Mouse (Mus musculus) C2C12 (cell line): ENCODE data around the gene Ube2f. TPM values are rescaled to one million over a fixed set of nuclear protein-coding genes. Genes with fewer than 3 reads are reported as not detected.

ENCODE experiments used
- H3K27me3 ChIP-seq: one replicate; pipeline ENCODE4 v1.6.1; 2011; ENCODE audit not compliant: control insufficient read depth, insufficient read depth, insufficient read length
- H3K36me3 ChIP-seq: one replicate; pipeline ENCODE4 v1.6.1; 2011; ENCODE audit not compliant: control insufficient read depth, insufficient read depth
- H3K4me3 ChIP-seq: one replicate; pipeline ENCODE4 v1.5.1; 2011; ENCODE audit warnings: mild to moderate bottlenecking, control low read depth; ENCODE audit not compliant: poor library complexity, insufficient read depth, severe bottlenecking
- H3K79me2 ChIP-seq: one replicate; pipeline ENCODE4 v1.6.1; 2011; ENCODE audit not compliant: control insufficient read depth, insufficient read depth
- H3K79me3 ChIP-seq: one replicate; pipeline ENCODE4 v1.6.1; 2011; ENCODE audit warnings: low read depth, control low read depth
- H3ac ChIP-seq: one replicate; pipeline ENCODE3; 2011; ENCODE audit warnings: low read depth; ENCODE audit not compliant: control insufficient read depth, insufficient read length
- CEBPB ChIP-seq: IDR thresholded peaks from one replicate; pipeline ENCODE4 v1.6.1; 2011; ENCODE audit warnings: low read depth, mild to moderate bottlenecking, control low read depth, moderate library complexity
- CTCF ChIP-seq: IDR thresholded peaks from one replicate; pipeline ENCODE4 v1.5.1; 2011; ENCODE audit not compliant: control insufficient read depth, insufficient read depth, insufficient read length
- FOSL1 ChIP-seq: IDR thresholded peaks from one replicate; pipeline ENCODE4 v1.8.0; 2011; ENCODE audit warnings: mild to moderate bottlenecking, low read length; ENCODE audit not compliant: poor library complexity, insufficient read depth, severe bottlenecking
- MAX ChIP-seq: IDR thresholded peaks from one replicate; pipeline ENCODE4 v1.6.1; 2011; ENCODE audit warnings: mild to moderate bottlenecking, control low read depth
- MYOD1 ChIP-seq: IDR thresholded peaks from one replicate; pipeline ENCODE4 v1.6.1; 2011; ENCODE audit warnings: low read depth; ENCODE audit not compliant: control insufficient read depth, insufficient read length
- MYOG ChIP-seq: IDR thresholded peaks from one replicate; pipeline ENCODE4 v1.6.1; 2011; ENCODE audit not compliant: control insufficient read depth, insufficient read length; ENCODE audit errors: extremely low read depth
- USF1 ChIP-seq: IDR thresholded peaks from one replicate; pipeline ENCODE4 v1.6.1; 2011; ENCODE audit warnings: low read depth, mild to moderate bottlenecking, control low read depth, moderate library complexity
- polyA plus RNA-seq: library from polyadenylated mRNA; unstranded; fragments of >200 nt; fragmentation: generic; extraction: Trizol; gene quantifications from one replicate; pipeline ENCODE4 v1.2.1, GENCODE M21; 2012; ENCODE audit warnings: missing spikeins

The Ube2f gene
- polyA plus RNA-seq, 1 experiment, result 71.0 TPM

DNA sequence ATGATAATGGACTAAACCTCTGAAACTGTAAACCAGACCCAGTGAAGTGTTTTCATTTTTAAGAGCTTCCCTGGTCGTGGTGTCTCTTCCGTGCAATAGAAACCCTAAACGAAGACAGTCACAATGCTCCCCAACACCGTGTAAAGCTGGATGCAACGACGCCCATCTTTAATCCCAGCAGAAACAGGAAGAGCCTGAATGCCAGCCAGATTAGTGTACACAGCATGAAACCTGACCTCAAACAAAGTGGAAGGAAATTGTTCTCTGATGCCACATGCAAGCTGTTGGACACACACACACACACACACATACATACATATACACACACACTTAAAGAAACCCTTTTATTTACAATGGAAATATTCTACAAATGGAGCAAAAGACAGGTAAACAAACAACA, 19.0 kb upstream of the Ube2f start:
- Histone ChIP-seq H3K79me2 (no peaks in the 10 kb centered on the region), H3K79me3 (no peaks in the 10 kb centered on the region), H3K27me3 (no peaks in the 10 kb centered on the region), H3K4me3 (no peak overlapping the region), H3ac (no peak overlapping the region), H3K36me3 (no peaks in the 10 kb centered on the region)
- TF ChIP-seq USF1 (no peak), MYOG (no peak), CEBPB (no peak), FOSL1 (no peak), MYOD1 (no peak), MAX (no peak)

DNA sequence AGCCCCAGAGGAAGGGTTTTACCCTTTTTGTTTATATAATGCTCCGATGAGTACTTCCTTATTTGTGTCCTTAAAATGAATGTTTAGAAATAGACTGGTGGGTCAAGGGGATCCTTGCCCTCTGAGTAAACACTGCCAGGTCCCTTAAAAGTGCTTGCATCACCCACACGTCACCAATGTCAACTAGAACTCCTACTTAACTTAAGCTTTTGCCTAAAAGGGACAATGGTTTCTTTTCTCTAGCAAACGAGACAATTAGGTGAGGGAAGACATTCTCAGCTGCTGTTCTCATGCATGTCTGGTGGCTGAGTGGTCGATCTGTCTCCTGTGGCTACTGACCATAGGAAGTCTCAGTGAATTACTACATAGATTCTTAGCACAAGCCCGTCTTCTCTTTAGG, 18.2 kb upstream of the Ube2f start:
- H3K4me3 ChIP-seq, result no peak overlapping the region

GRCm38 (mm10) chr1:91235395-91235794, 14.7 kb upstream of the Ube2f start:
- H3K79me3 ChIP-seq, result no peaks in the 10 kb centered on the region
- H3K79me2 ChIP-seq, result no peaks in the 10 kb centered on the region
- H3K4me3 ChIP-seq, result no peak overlapping the region
- no peaks in the 10 kb centered on the region for H3K27me3 ChIP-seq
- no peak overlapping the region for H3ac ChIP-seq
- no peaks in the 10 kb centered on the region for H3K36me3 ChIP-seq
- TF ChIP-seq MYOG (no peak), MAX (no peak), CTCF (no peak), FOSL1 (no peak), CEBPB (no peak)

More for the DNA sequence above, 18.2 kb upstream of the Ube2f start:
- Histone ChIP-seq H3K36me3 (no peaks in the 10 kb centered on the region), H3K79me3 (no peaks in the 10 kb centered on the region), H3ac (no peak overlapping the region), H3K27me3 (no peaks in the 10 kb centered on the region), H3K79me2 (no peaks in the 10 kb centered on the region)
- no peak for TF ChIP-seq USF1
- TF ChIP-seq MYOD1, result peak; percentile 85

- Histone ChIP-seq H3K36me3 (no peaks in the 10 kb centered on the region), H3K79me3 (no peaks in the 10 kb centered on the region)
- TF ChIP-seq FOSL1 (no peak), CEBPB (no peak), MYOG (no peak), MYOD1 (no peak), USF1 (no peak), CTCF (no peak), MAX (no peak)
Observed at GRCm38 (mm10) chr1:91237676-91238075, 12.4 kb upstream of the Ube2f start.

GRCm38 (mm10) chr1:91239112-91239511, 11.0 kb upstream of the Ube2f start:
- H3K4me3 ChIP-seq, result no peak overlapping the region
- H3K79me2 ChIP-seq, result no peaks in the 10 kb centered on the region
- no peaks in the 10 kb centered on the region for H3K27me3 ChIP-seq
- peak; percentile 42 for TF ChIP-seq CTCF
- TF ChIP-seq MYOG, result no peak
- TF ChIP-seq FOSL1, result no peak
- no peak for TF ChIP-seq MYOD1
- TF ChIP-seq MAX, result no peak
- no peak for TF ChIP-seq USF1
- TF ChIP-seq CEBPB, result no peak
- H3K36me3 ChIP-seq, result no peaks in the 10 kb centered on the region
- no peaks in the 10 kb centered on the region for H3K79me3 ChIP-seq
- no peak overlapping the region for H3ac ChIP-seq

More at GRCm38 (mm10) chr1:91237676-91238075, 12.4 kb upstream of the Ube2f start:
- Histone ChIP-seq H3K79me2 (no peaks in the 10 kb centered on the region), H3K27me3 (no peaks in the 10 kb centered on the region), H3K4me3 (no peak overlapping the region), H3ac (no peak overlapping the region)

DNA sequence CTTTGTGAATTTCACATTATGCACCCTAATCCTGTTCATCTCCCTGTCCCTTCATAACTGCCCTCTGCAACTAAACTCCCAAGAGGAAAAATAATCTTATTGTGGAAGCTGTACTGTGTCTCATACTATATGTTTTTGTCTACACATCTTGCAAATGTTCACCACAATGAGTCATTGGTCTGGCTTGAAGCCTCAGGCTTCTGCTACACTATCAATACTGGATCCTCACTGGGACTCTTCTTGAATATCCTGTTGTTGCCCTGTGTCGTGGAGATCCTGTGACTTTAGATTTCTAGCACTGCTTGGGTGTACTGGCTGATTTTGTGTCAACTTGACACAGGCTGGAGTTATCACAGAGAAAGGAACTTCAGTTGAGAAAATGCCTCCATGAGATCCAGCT, 10.3 kb upstream of the Ube2f start:
- Histone ChIP-seq H3K79me2 (no peaks in the 10 kb centered on the region), H3K79me3 (no peaks in the 10 kb centered on the region), H3K4me3 (no peak overlapping the region), H3K27me3 (no peaks in the 10 kb centered on the region), H3K36me3 (no peaks in the 10 kb centered on the region), H3ac (no peak overlapping the region)
- peak; percentile 22 for TF ChIP-seq FOSL1
- TF ChIP-seq MAX, result no peak

DNA sequence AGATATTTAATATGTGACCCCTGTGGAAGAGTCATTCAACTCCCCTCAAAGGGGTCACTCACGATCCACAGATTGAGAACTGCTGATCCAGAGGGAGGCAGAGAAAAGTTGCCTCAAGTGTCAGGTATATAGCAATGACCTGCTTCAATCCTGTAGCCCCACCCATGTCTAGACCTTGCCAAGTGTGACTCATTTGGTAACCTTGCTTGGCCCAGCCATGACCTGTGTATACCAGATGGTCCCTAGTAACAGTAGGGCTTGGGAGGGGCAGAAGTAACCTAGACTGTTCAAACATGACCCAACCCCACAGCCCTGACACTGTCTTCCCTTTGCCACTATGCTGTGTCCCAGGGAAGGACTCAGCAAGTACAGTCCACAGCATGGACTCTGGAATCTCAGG, 9.4 kb upstream of the Ube2f start:
- Histone ChIP-seq H3K4me3 (no peak overlapping the region), H3K79me3 (no peaks in the 10 kb centered on the region), H3K36me3 (no peaks in the 10 kb centered on the region), H3ac (no peak overlapping the region), H3K27me3 (no peaks in the 10 kb centered on the region), H3K79me2 (no peaks in the 10 kb centered on the region)
- peak; percentile 29 for TF ChIP-seq FOSL1
- no peak for TF ChIP-seq USF1
- TF ChIP-seq MAX, result peak; percentile 46
